Mouse (Mus musculus): Measurements from ENCODE around the gene Btrc. TPM values are rescaled to one million over a fixed set of nuclear protein-coding genes. Genes with fewer than 3 reads are reported as not detected.

Btrc gene
- total RNA-seq, 2 experiments from 2014 or later: 21.0 to 21.6 TPM

GRCm38 (mm10) chr19:45552187-45552586 is 188.7 kb downstream of the Btrc start:
- no peak for DNase-seq
- intact Hi-C loops (cut with DNase I): no loop called here

GRCm38 (mm10) chr19:45554136-45554535 is 190.6 kb downstream of the Btrc start:
- intact Hi-C loops (cut with DNase I): no loop called here
- DNase-seq: no peak

- intact Hi-C loops (cut with DNase I): no loop called here
- DNase-seq: peak; percentile 72 to 75
Observed at GRCm38 (mm10) chr19:45560153-45560890, 196.8 kb downstream of the Btrc start, which contains the start of the genes Poll and Gm17018. Gene Poll (minus strand): TSS chr19:45560531. Gene Gm17018 (plus strand): TSS chr19:45560615.

- intact Hi-C loops (cut with DNase I): no loop called here
- no peak for DNase-seq
Observed at GRCm38 (mm10) chr19:45565925-45566715, 202.6 kb downstream of the Btrc start.

- DNase-seq: no peak
- intact Hi-C loops (cut with DNase I): no loop called here
Observed at GRCm38 (mm10) chr19:45567367-45567766, 203.8 kb downstream of the Btrc start.

GRCm38 (mm10) chr19:45573033-45573432 is 209.5 kb downstream of the Btrc start:
- DNase-seq: no peak
- intact Hi-C loops (cut with DNase I): loop anchor here (10.0 kb wide), 1 partner anchor 52 kb away; no protein-coding TSS in a partner anchor

- intact Hi-C loops (cut with DNase I): loop anchor here (2.0 to 10.0 kb wide), 2 partner anchors 51 to 173 kb away; no protein-coding TSS in a partner anchor
- peak; percentile 68 to 71 for DNase-seq
Observed at GRCm38 (mm10) chr19:45573861-45574267, 210.3 kb downstream of the Btrc start.

GRCm38 (mm10) chr19:45574339-45574898 is 210.9 kb downstream of the Btrc start:
- intact Hi-C loops (cut with DNase I): loop anchor here (2.0 to 10.0 kb wide), 2 partner anchors 50 to 172 kb away; no protein-coding TSS in a partner anchor
- no peak for DNase-seq

GRCm38 (mm10) chr19:45574941-45575631 is 211.6 kb downstream of the Btrc start:
- intact Hi-C loops (cut with DNase I): loop anchor here (2.0 to 10.0 kb wide), 2 partner anchors 50 to 172 kb away; no protein-coding TSS in a partner anchor
- DNase-seq: no peak

- DNase-seq: no peak
- intact Hi-C loops (cut with DNase I): loop anchor here (2.0 to 10.0 kb wide), 2 partner anchors 49 to 171 kb away; no protein-coding TSS in a partner anchor
Observed at GRCm38 (mm10) chr19:45575632-45576001, 212.1 kb downstream of the Btrc start.

- DNase-seq: no peak
- intact Hi-C loops (cut with DNase I): loop anchor here (10.0 kb wide), 1 partner anchor 48 kb away; no protein-coding TSS in a partner anchor
Observed at GRCm38 (mm10) chr19:45577141-45577750, 213.7 kb downstream of the Btrc start.

GRCm38 (mm10) chr19:45578976-45579375 is 215.4 kb downstream of the Btrc start:
- intact Hi-C loops (cut with DNase I): loop anchor here (10.0 kb wide), 1 partner anchor 46 kb away; no protein-coding TSS in a partner anchor
- no peak for DNase-seq

GRCm38 (mm10) chr19:45579416-45579815 is 215.9 kb downstream of the Btrc start:
- intact Hi-C loops (cut with DNase I): loop anchor here (10.0 kb wide), 1 partner anchor 45 kb away; no protein-coding TSS in a partner anchor
- no peak for DNase-seq

Other genes with a start within 250 kb of the Btrc start
- not detected for gene Tlx1, start 213.1 kb upstream of the Btrc start, total RNA-seq (2021)
- 10 to 100 TPM; 48.9 to 50.8 TPM for gene Lbx1, start 127.9 kb upstream of the Btrc start, total RNA-seq (2021)
- gene Poll, start 196.8 kb downstream of the Btrc start, total RNA-seq (2021): 10 to 100 TPM; 13.3 to 14.2 TPM
- gene Gm17018, start 196.9 kb downstream of the Btrc start, total RNA-seq (2021): 10 to 100 TPM; 17.5 to 18.9 TPM